Mouse (Mus musculus): ENCODE measurements around the gene Rab33b. TPM values are rescaled to one million over a fixed set of nuclear protein-coding genes. Genes with fewer than 3 reads are reported as not detected.

The Rab33b gene
- polyA plus RNA-seq, 1 experiment from 2014 or later: 31.5 TPM

GRCm38 (mm10) chr3:51490088-51490753, 6.5 kb downstream of the Rab33b start:
- WGBS: 80% methylated on average over 7 of the region's 7 CpGs
- peaks cover 11% of the 10 kb centered on the region for H3K36me3 ChIP-seq
- H3K27me3 ChIP-seq: no peaks in the 10 kb centered on the region
- no peaks in the 10 kb centered on the region for H3K9me3 ChIP-seq
- H3K4me3 ChIP-seq: no peak overlapping the region
- no peak for ATAC-seq (ENCODE audit: low FRiP score, low read depth)
- no peak overlapping the region for H3K27ac ChIP-seq (replicated peaks)
- peaks cover 17% of the 10 kb centered on the region for H3K4me1 ChIP-seq (replicated peaks)
- H3K9ac ChIP-seq: no peak overlapping the region
- H3K4me2 ChIP-seq: no peak overlapping the region

GRCm38 (mm10) chr3:51493272-51493838, 9.6 kb downstream of the Rab33b start:
- Histone ChIP-seq H3K36me3 (peaks cover 11% of the 10 kb centered on the region), H3K4me1 (replicated peaks) (no peaks in the 10 kb centered on the region), H3K27me3 (no peaks in the 10 kb centered on the region), H3K9me3 (no peaks in the 10 kb centered on the region), H3K27ac (replicated peaks) (no peak overlapping the region), H3K4me2 (no peak overlapping the region), H3K4me3 (no peak overlapping the region), H3K9ac (no peak overlapping the region)
- 92% methylated on average over 13 of the region's 13 CpGs for WGBS
- ATAC-seq (ENCODE audit: low FRiP score, low read depth): no peak

DNA sequence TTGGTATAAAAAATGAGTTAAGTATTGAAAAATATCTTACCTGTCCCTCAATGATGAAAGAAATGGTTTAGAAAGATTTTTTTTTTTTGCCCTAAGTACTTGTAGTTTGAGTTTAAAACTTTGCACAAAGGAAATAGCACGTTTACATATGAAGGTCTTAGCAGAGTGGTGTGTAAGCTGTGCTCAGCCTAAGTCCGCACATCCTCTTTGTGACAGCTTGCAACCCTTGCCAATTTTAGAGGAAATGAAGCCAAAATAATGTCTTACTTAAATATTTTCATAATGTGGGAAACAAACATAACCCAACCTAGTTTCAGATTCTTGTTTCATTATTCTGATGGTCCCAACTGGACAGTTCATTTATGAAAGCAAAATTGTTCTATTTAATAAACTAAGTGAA, 10.7 kb downstream of the Rab33b start:
- Histone ChIP-seq H3K4me3 (no peak overlapping the region), H3K27me3 (no peaks in the 10 kb centered on the region), H3K4me1 (replicated peaks) (no peaks in the 10 kb centered on the region), H3K9ac (no peak overlapping the region), H3K36me3 (peaks cover 11% of the 10 kb centered on the region), H3K9me3 (no peaks in the 10 kb centered on the region), H3K27ac (replicated peaks) (no peak overlapping the region), H3K4me2 (no peak overlapping the region)
- 84% methylated on average over 2 of the region's 2 CpGs for WGBS
- ATAC-seq (ENCODE audit: low FRiP score, low read depth): no peak

GRCm38 (mm10) chr3:51495646-51496045, 11.9 kb downstream of the Rab33b start:
- 97% methylated on average over 9 of the region's 9 CpGs for WGBS
- Histone ChIP-seq H3K4me2 (no peak overlapping the region), H3K9ac (no peak overlapping the region), H3K4me1 (replicated peaks) (no peaks in the 10 kb centered on the region), H3K4me3 (no peak overlapping the region), H3K36me3 (peaks cover 11% of the 10 kb centered on the region), H3K9me3 (no peaks in the 10 kb centered on the region), H3K27ac (replicated peaks) (no peak overlapping the region), H3K27me3 (no peaks in the 10 kb centered on the region)
- no peak for ATAC-seq (ENCODE audit: low FRiP score, low read depth)

DNA sequence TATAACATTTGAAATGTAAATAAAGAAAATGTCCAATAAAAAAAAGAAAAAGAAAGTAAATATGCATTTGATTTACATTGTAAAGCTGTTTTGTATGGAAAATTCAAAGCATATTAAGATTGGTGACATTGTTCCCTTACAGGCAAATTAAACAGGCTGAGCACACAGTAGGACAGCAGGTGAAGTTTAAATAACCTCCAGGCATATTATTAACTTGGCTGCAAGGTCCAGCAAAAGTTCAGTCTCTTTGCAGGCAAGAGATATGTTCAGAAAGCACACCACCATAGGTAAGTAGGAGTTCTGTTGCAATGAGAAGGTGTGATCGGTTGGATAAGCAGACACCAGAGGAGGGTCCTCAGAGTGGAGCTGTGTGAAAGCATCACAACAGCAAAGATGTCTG, 14.3 kb downstream of the Rab33b start:
- ATAC-seq (ENCODE audit: low FRiP score, low read depth): no peak
- no peak overlapping the region for H3K4me3 ChIP-seq
- no peak overlapping the region for H3K9ac ChIP-seq
- no peaks in the 10 kb centered on the region for H3K27me3 ChIP-seq
- H3K27ac ChIP-seq (replicated peaks): no peak overlapping the region
- H3K36me3 ChIP-seq: peaks cover 11% of the 10 kb centered on the region
- H3K9me3 ChIP-seq: no peaks in the 10 kb centered on the region
- H3K4me1 ChIP-seq (replicated peaks): no peaks in the 10 kb centered on the region
- 97% methylated on average over 1 of the region's 1 CpGs for WGBS
- no peak overlapping the region for H3K4me2 ChIP-seq

DNA sequence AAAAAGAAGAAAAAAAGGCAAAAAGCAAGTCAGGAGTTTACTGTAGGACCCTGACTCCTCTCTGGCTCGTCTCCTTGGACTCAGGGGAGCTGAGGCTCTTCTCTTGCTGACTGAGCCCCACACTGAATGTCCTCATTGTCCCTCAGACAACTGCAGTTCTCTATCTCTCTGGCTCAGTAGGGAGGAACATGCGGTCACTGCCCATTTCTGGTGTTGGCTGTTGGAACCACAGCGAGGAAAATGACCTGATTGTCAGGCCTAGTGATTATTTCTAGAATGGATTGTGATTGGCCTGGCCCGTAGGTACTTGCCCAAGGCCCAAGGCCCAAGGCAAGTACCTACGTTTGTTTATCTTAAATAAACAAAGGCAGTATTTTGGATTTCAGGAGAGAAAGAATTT, 14.9 kb downstream of the Rab33b start:
- peaks cover 6% of the 10 kb centered on the region for H3K36me3 ChIP-seq
- no peak for ATAC-seq (ENCODE audit: low FRiP score, low read depth)
- H3K4me1 ChIP-seq (replicated peaks): no peaks in the 10 kb centered on the region
- H3K27me3 ChIP-seq: no peaks in the 10 kb centered on the region
- 85% methylated on average over 5 of the region's 5 CpGs for WGBS
- no peaks in the 10 kb centered on the region for H3K9me3 ChIP-seq
- no peak overlapping the region for H3K4me3 ChIP-seq
- no peak overlapping the region for H3K4me2 ChIP-seq
- no peak overlapping the region for H3K27ac ChIP-seq (replicated peaks)
- H3K9ac ChIP-seq: no peak overlapping the region

DNA sequence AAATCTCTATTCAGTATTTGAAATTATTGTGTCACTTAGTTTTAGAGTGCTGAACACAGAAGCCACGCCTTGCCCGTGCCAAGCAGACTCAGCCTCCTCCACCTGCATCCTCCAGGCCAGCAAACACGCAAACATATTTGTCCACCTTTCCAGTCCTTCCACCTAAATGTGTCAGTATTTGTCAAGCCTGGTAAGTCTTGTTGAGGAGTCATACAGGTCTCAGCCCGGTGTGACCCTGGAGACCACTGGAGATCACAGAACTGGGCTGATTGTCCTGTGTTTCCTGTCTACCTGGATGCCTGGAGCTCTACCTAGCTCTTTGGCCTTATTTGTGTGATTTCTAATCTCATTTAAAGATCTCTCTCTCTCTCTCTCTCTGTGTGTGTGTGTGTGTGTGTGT, 16.2 kb downstream of the Rab33b start:
- H3K9ac ChIP-seq: no peak overlapping the region
- no peak overlapping the region for H3K4me3 ChIP-seq
- H3K27me3 ChIP-seq: no peaks in the 10 kb centered on the region
- no peaks in the 10 kb centered on the region for H3K9me3 ChIP-seq
- no peak for ATAC-seq (ENCODE audit: low FRiP score, low read depth)
- H3K4me2 ChIP-seq: no peak overlapping the region
- WGBS: 97% methylated on average over 4 of the region's 4 CpGs
- H3K27ac ChIP-seq (replicated peaks): no peak overlapping the region
- no peaks in the 10 kb centered on the region; the same call in 1 of the 2 replicates for H3K36me3 ChIP-seq
- peaks cover 4% of the 10 kb centered on the region; the same call in 1 of the 2 replicates for H3K4me1 ChIP-seq (replicated peaks)

- peaks cover 4% of the 10 kb centered on the region; the same call in 1 of the 2 replicates for H3K4me1 ChIP-seq (replicated peaks)
- ATAC-seq (ENCODE audit: low FRiP score, low read depth): no peak
- 35% methylated on average over 11 of the region's 11 CpGs for WGBS
- no peaks in the 10 kb centered on the region for H3K36me3 ChIP-seq
- H3K27ac ChIP-seq (replicated peaks): no peak overlapping the region
- H3K9ac ChIP-seq: no peak overlapping the region
- no peak overlapping the region for H3K4me2 ChIP-seq
- H3K27me3 ChIP-seq: no peaks in the 10 kb centered on the region
- H3K9me3 ChIP-seq: no peaks in the 10 kb centered on the region
- H3K4me3 ChIP-seq: no peak overlapping the region
Measured at GRCm38 (mm10) chr3:51504385-51504952, 20.7 kb downstream of the Rab33b start.

GRCm38 (mm10) chr3:51505465-51505864, 21.7 kb downstream of the Rab33b start:
- Histone ChIP-seq H3K9ac (no peak overlapping the region), H3K4me1 (replicated peaks) (peaks cover 4% of the 10 kb centered on the region; the same call in 1 of the 2 replicates)
- no peak for ATAC-seq (ENCODE audit: low FRiP score, low read depth)

DNA sequence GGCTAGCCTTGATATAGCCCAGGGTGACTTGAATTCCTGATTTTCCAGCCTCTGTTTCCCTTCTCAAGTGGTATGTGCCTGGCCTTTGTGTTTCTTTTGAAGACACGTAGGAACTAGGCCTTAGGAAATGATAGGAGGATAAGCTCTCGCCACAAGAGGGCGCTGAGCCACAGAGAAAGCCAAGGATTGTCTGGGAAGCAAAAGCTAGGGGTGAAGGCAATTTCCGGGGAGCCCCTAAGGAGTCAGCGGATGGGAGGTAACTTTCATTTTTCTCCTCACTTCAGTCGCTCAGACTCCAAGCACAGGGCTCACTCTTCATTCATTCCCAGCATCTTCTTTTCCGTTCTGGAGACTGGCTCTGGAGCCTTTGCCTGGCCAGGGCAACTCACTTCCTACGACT, 27.2 kb downstream of the Rab33b start:
- Histone ChIP-seq H3K4me3 (no peak overlapping the region), H3K36me3 (no peaks in the 10 kb centered on the region), H3K9ac (no peak overlapping the region), H3K9me3 (no peaks in the 10 kb centered on the region), H3K4me1 (replicated peaks) (no peaks in the 10 kb centered on the region), H3K27me3 (no peaks in the 10 kb centered on the region), H3K4me2 (peak overlapping the region; percentile 30; the same call in 1 of the 2 replicates), H3K27ac (replicated peaks) (no peak overlapping the region)
- peak; percentile 63 for ATAC-seq (ENCODE audit: low FRiP score, low read depth)
- WGBS: 22% methylated on average over 8 of the region's 8 CpGs

More at GRCm38 (mm10) chr3:51505465-51505864, 21.7 kb downstream of the Rab33b start:
- 44% methylated on average over 19 of the region's 19 CpGs for WGBS
- no peaks in the 10 kb centered on the region for H3K27me3 ChIP-seq
- no peaks in the 10 kb centered on the region for H3K36me3 ChIP-seq
- no peak overlapping the region for H3K4me3 ChIP-seq
- no peak overlapping the region for H3K27ac ChIP-seq (replicated peaks)
- no peaks in the 10 kb centered on the region for H3K9me3 ChIP-seq
- H3K4me2 ChIP-seq: no peak overlapping the region

- H3K4me2 ChIP-seq: no peak overlapping the region
- no peaks in the 10 kb centered on the region for H3K4me1 ChIP-seq (replicated peaks)
- no peaks in the 10 kb centered on the region for H3K36me3 ChIP-seq
- H3K9me3 ChIP-seq: no peaks in the 10 kb centered on the region
- H3K27ac ChIP-seq (replicated peaks): no peak overlapping the region
- no peak overlapping the region for H3K4me3 ChIP-seq
- H3K27me3 ChIP-seq: no peaks in the 10 kb centered on the region
- H3K9ac ChIP-seq: no peak overlapping the region
- WGBS: 95% methylated on average over 5 of the region's 5 CpGs
- no peak for ATAC-seq (ENCODE audit: low FRiP score, low read depth)
Measured at GRCm38 (mm10) chr3:51511983-51512382, 28.3 kb downstream of the Rab33b start.

GRCm38 (mm10) chr3:51517467-51517866, 33.7 kb downstream of the Rab33b start:
- H3K9me3 ChIP-seq: no peaks in the 10 kb centered on the region
- no peak overlapping the region for H3K4me3 ChIP-seq
- no peak overlapping the region for H3K9ac ChIP-seq
- no peaks in the 10 kb centered on the region for H3K4me1 ChIP-seq (replicated peaks)
- peaks cover 24% of the 10 kb centered on the region for H3K36me3 ChIP-seq
- H3K27me3 ChIP-seq: no peaks in the 10 kb centered on the region
- ATAC-seq (ENCODE audit: low FRiP score, low read depth): no peak
- 86% methylated on average over 4 of the region's 4 CpGs for WGBS
- H3K27ac ChIP-seq (replicated peaks): no peak overlapping the region
- H3K4me2 ChIP-seq: no peak overlapping the region
